Mouse (Mus musculus): ENCODE results near the gene Dtx3.

DNA sequence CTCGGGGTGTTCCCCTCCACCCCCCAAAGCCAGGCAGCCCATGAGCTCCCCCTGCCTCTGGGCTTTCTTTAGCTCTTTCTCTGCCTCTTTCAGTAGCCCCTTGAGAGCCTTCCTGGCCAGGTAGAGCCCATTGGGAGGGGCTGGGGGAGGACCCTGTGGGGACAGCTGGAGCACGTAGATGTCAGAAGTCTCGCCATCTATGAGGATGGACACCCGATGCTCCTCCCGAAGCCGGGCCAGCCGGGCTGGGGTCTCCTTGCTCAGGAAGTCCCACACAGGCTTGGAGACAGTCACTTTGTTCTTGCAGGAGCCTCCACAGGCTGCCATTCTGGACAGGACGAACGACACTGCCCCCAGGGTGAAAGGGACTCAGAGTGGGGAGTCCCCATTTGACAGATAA, 2.5 kb downstream of the Dtx3 start:
- no peak for TF ChIP-seq CTCF (IDR thresholded peaks at IDR 0.05; ENCODE audit: borderline replicate concordance, insufficient read depth, low read depth, low read length)
- TF ChIP-seq POLR2A (IDR thresholded peaks at IDR 0.05; ENCODE audit: borderline replicate concordance, insufficient read depth, low read length), result no peak
